Comparison of ENCODE assay signal across 9 mouse cellular contexts in genomic region chr7:66061057-66061456, GRCm38 (mm10). TPM values are rescaled to one million over a fixed set of nuclear protein-coding genes. Genes with fewer than 3 reads are reported as not detected.
DNase-seq lines count a peak whose midpoint lies in the region; ATAC-seq and TF ChIP-seq lines count a peak whose summit lies in the region.
"Had no signal": no experiment of that assay in that cellular context is flagged by ENCODE, and none has a peak within 500 bp of the region (broad histone marks: within the 10 kb centered on the region; RNA-seq: fewer than 3 reads in every experiment).

No protein-coding gene starts in this region.

- WGBS in heart, postnatal 0 days, result 2% methylated on average over 14 of the region's 14 CpGs
- WGBS in forebrain, postnatal 0 days, result 1% methylated on average over 14 of the region's 14 CpGs
- 2% methylated on average over 14 of the region's 14 CpGs for WGBS in midbrain, embryonic 11.5 days

- H3K4me1 ChIP-seq in heart, postnatal 0 days (ENCODE audit: control insufficient read depth, insufficient read depth), result peaks cover 11% of the 10 kb centered on the region
- H3K4me1 ChIP-seq in MEL (ENCODE audit: control insufficient read depth in 1 of 2, insufficient read depth in 2 of 2, low read length in 2 of 2), result peaks cover 0 to 14% of the 10 kb centered on the region in 2 experiments; a peak in 2 of 4 replicates
- 0 out of 2 replicates have a peak, but pooled peaks cover 7% of the 10 kb centered on the region for H3K4me1 ChIP-seq in forebrain, postnatal 0 days (ENCODE audit: insufficient read depth)
- H3K4me1 ChIP-seq in midbrain, embryonic 11.5 days (ENCODE audit: control insufficient read depth, insufficient read depth, low read length), result peaks cover 15% of the 10 kb centered on the region

- peak overlapping the region; percentile 70 for H3K4me2 ChIP-seq in heart, postnatal 0 days (ENCODE audit: low read depth, low read length)
- H3K4me2 ChIP-seq in forebrain, postnatal 0 days (ENCODE audit: low read depth), result peak overlapping the region; percentile 72
- peak overlapping the region; percentile 86 for H3K4me2 ChIP-seq in midbrain, embryonic 11.5 days

- H3K9me3 ChIP-seq in heart, postnatal 0 days (replicated peaks; ENCODE audit: control insufficient read depth, low read length), result no peaks in the 10 kb centered on the region
- no peaks in the 10 kb centered on the region for H3K9me3 ChIP-seq in MEL (replicated peaks; ENCODE audit: insufficient read depth, low read length)
- H3K9me3 ChIP-seq in forebrain, postnatal 0 days (ENCODE audit: low read length), result no peaks in the 10 kb centered on the region
- no peaks in the 10 kb centered on the region for H3K9me3 ChIP-seq in midbrain, embryonic 11.5 days (ENCODE audit: control insufficient read depth, low read length)

- no peak for DNase-seq in heart, postnatal 0 days (ENCODE audit: low spot score)
- DNase-seq in heart, postnatal 4 days, result no peak
- peak; percentile 57 for DNase-seq in MEL (ENCODE audit: low read depth, low spot score)
- no peak for DNase-seq in forebrain, postnatal 0 days
- DNase-seq in midbrain, embryonic 11.5 days (ENCODE audit: low spot score, missing footprints), result peak; percentile 85
- DNase-seq in ovary, postnatal 10 days (ENCODE audit: low spot score), result no peak
- no peak for DNase-seq in left cerebral cortex, postnatal 10 days (ENCODE audit: extremely low spot score in 1 of 2, low spot score in 2 of 2)

- no peak for ATAC-seq in heart, postnatal 0 days (ENCODE audit: insufficient read depth, low read depth)
- ATAC-seq in forebrain, postnatal 0 days, result no peak
- ATAC-seq in midbrain, embryonic 11.5 days (ENCODE audit: low FRiP score), result no peak
- ATAC-seq in inflammation-experienced regulatory T-cells, adult 6 months, result no peak

- peaks cover 35% of the 10 kb centered on the region for H3K36me3 ChIP-seq in heart, postnatal 0 days (replicated peaks; ENCODE audit: control insufficient read depth, insufficient read depth, low read length)
- peaks cover 19 to 24% of the 10 kb centered on the region in 2 experiments for H3K36me3 ChIP-seq in MEL (ENCODE audit: control insufficient read depth in 1 of 2, insufficient read depth in 2 of 2, low read length in 2 of 2)
- peaks cover 24% of the 10 kb centered on the region for H3K36me3 ChIP-seq in forebrain, postnatal 0 days (ENCODE audit: insufficient read depth)
- peaks cover 4% of the 10 kb centered on the region; the same call in 1 of the 2 replicates for H3K36me3 ChIP-seq in midbrain, embryonic 11.5 days (ENCODE audit: control insufficient read depth, insufficient read depth, low read length)

- no peak for TF ChIP-seq CTCF in heart, postnatal 0 days (IDR thresholded peaks at IDR 0.05; ENCODE audit: low read depth)
- no peak for TF ChIP-seq CTCF in MEL (IDR thresholded peaks at IDR 0.05 in 2 of 3, conservative IDR thresholded peaks at IDR 0.05 in 1 of 3; ENCODE audit: control insufficient read depth in 1 of 3, insufficient read depth in 1 of 3, low read depth in 2 of 3, low read length in 3 of 3, poor library complexity in 1 of 3, severe bottlenecking in 1 of 3)
- no peak for TF ChIP-seq CTCF in forebrain, postnatal 0 days (IDR thresholded peaks at IDR 0.05; ENCODE audit: low read depth)

- no peak overlapping the region for H3K27ac ChIP-seq in heart, postnatal 0 days (ENCODE audit: low read depth)
- H3K27ac ChIP-seq in MEL (ENCODE audit: control insufficient read depth, low read depth, low read length), result peak overlapping the region; percentile 48
- no peak overlapping the region for H3K27ac ChIP-seq in forebrain, postnatal 0 days (ENCODE audit: low read depth, low read length)
- H3K27ac ChIP-seq in midbrain, embryonic 11.5 days (ENCODE audit: low read depth, low read length), result no peak overlapping the region

- H3K4me3 ChIP-seq in heart, postnatal 0 days (ENCODE audit: low read depth, low read length), result peak overlapping the region; percentile 85
- H3K4me3 ChIP-seq in MEL (ENCODE audit: control insufficient read depth in 1 of 2, insufficient read depth in 1 of 2, low read depth in 2 of 2, low read length in 2 of 2), result peak overlapping the region; percentile 82 to 90
- peak overlapping the region; percentile 97 for H3K4me3 ChIP-seq in forebrain, postnatal 0 days (ENCODE audit: low read depth, low read length)
- peak overlapping the region; percentile 94 for H3K4me3 ChIP-seq in midbrain, embryonic 11.5 days (ENCODE audit: low read depth, low read length)

- no peaks in the 10 kb centered on the region for H3K27me3 ChIP-seq in heart, postnatal 0 days (ENCODE audit: control insufficient read depth, insufficient read depth, low read length)
- no peaks in the 10 kb centered on the region for H3K27me3 ChIP-seq in MEL (ENCODE audit: control insufficient read depth in 1 of 2, insufficient read depth in 2 of 2, low read length in 2 of 2)
- H3K27me3 ChIP-seq in forebrain, postnatal 0 days (ENCODE audit: insufficient read depth, low read length), result no peaks in the 10 kb centered on the region
- no peaks in the 10 kb centered on the region for H3K27me3 ChIP-seq in midbrain, embryonic 11.5 days (ENCODE audit: control insufficient read depth, insufficient read depth, low read length)

- TF ChIP-seq EP300 in heart, postnatal 0 days (IDR thresholded peaks at IDR 0.05; ENCODE audit: low read depth), result no peak
- TF ChIP-seq EP300 in MEL (IDR thresholded peaks at IDR 0.05; ENCODE audit: low read depth in 1 of 2, low read length in 2 of 2), result no peak

- intact Hi-C loops in left cerebral cortex, postnatal 10 days (cut with DNase I), result loop anchor here (5.0 to 10.0 kb wide), 2 partner anchors 369 to 756 kb away; partner anchors contain the start of gene Tm2d3

- no peak for TF ChIP-seq RAD21 in MEL (IDR thresholded peaks at IDR 0.05; ENCODE audit: low read depth, low read length)

- peaks cover 40% of the 10 kb centered on the region for H3K79me2 ChIP-seq in MEL (ENCODE audit: control insufficient read depth, insufficient read depth, low read length, poor library complexity)

- peak overlapping the region; percentile 82 for H3K9ac ChIP-seq in heart, postnatal 0 days (replicated peaks; ENCODE audit: low read depth, low read length)
- H3K9ac ChIP-seq in MEL (ENCODE audit: control insufficient read depth, low read depth, low read length, poor library complexity, severe bottlenecking), result peak overlapping the region; percentile 92
- peak overlapping the region; percentile 85 for H3K9ac ChIP-seq in forebrain, postnatal 0 days
- H3K9ac ChIP-seq in midbrain, embryonic 11.5 days (ENCODE audit: low read length), result peak overlapping the region; percentile 93

- no peak for TF ChIP-seq POLR2A in MEL (IDR thresholded peaks at IDR 0.05; ENCODE audit: control insufficient read depth in 1 of 2, insufficient read depth in 1 of 2, low read depth in 1 of 2, low read length in 2 of 2, poor library complexity in 1 of 2)

RNA-seq across cellular contexts. Expression of gene Snrpa1, which starts 2.3 kb away (rescaled TPM):
- 18.0 and 30.8 TPM in 2 replicates for total RNA-seq in heart, postnatal 0 days (2014; rRNA removed; ENCODE audit: low replicate concordance)
- 58.9 and 62.1 TPM in 2 replicates for polyA plus RNA-seq in heart, postnatal 0 days (2015; fragmentation: Nextera tagmentation; extraction: Ambion mirVana)
- total RNA-seq in heart, postnatal 4 days (2021), result 10 to 100 TPM; 40.1 to 42.7 TPM
- 188 and 227 TPM in 2 replicates for total RNA-seq in MEL (2012; rRNA removed)
- 100 to 1,000 TPM; 260 to 318 TPM for polyA plus RNA-seq in MEL (2012; ENCODE audit: insufficient read depth in 1 of 2, insufficient read length in 2 of 2, low read depth in 1 of 2, low replicate concordance in 2 of 2, missing spikeins in 1 of 2)
- total RNA-seq in forebrain, postnatal 0 days (2014; rRNA removed), result 45.6 and 55.8 TPM in 2 replicates
- 135 TPM in 2 replicates for polyA plus RNA-seq in forebrain, postnatal 0 days (2015; fragmentation: Nextera tagmentation; extraction: Ambion mirVana)
- 230 and 247 TPM in 2 replicates for polyA plus RNA-seq in midbrain, embryonic 11.5 days (2014; fragmentation: Nextera tagmentation; extraction: Ambion mirVana)
- polyA plus RNA-seq in inflammation-experienced regulatory T-cells, adult 6 months (2017; shearing (Covaris generic)), result 100 to 1,000 TPM; 128 to 166 (median 136) TPM
- total RNA-seq in left cerebral cortex, postnatal 10 days (2021), result 10 to 100 TPM; 38.7 to 42.6 TPM

RNA-seq across cellular contexts. Expression of gene Gm45213, which starts 17.7 kb away (rescaled TPM):
- not detected in 2 replicates for total RNA-seq in heart, postnatal 0 days (2014; rRNA removed; ENCODE audit: low replicate concordance)
- polyA plus RNA-seq in heart, postnatal 0 days (2015; fragmentation: Nextera tagmentation; extraction: Ambion mirVana), result not detected in 2 replicates
- total RNA-seq in heart, postnatal 4 days (2021), result not detected
- total RNA-seq in MEL (2012; rRNA removed), result not detected in 2 replicates
- polyA plus RNA-seq in MEL (2012; ENCODE audit: insufficient read depth in 1 of 2, insufficient read length in 2 of 2, low read depth in 1 of 2, low replicate concordance in 2 of 2, missing spikeins in 1 of 2), result not detected
- total RNA-seq in forebrain, postnatal 0 days (2014; rRNA removed), result not detected in 2 replicates
- not detected in 2 replicates for polyA plus RNA-seq in forebrain, postnatal 0 days (2015; fragmentation: Nextera tagmentation; extraction: Ambion mirVana)
- not detected in 2 replicates for polyA plus RNA-seq in midbrain, embryonic 11.5 days (2014; fragmentation: Nextera tagmentation; extraction: Ambion mirVana)
- polyA plus RNA-seq in inflammation-experienced regulatory T-cells, adult 6 months (2017; shearing (Covaris generic)), result not detected
- total RNA-seq in left cerebral cortex, postnatal 10 days (2021), result not detected
- total RNA-seq: neutrophil, adult 5-6 weeks had no signal

RNA-seq across cellular contexts. Expression of gene Selenos, which starts 18.4 kb away (rescaled TPM):
- total RNA-seq in heart, postnatal 0 days (2014; rRNA removed; ENCODE audit: low replicate concordance), result 30.7 and 41.3 TPM in 2 replicates
- 66.3 and 70.5 TPM in 2 replicates for polyA plus RNA-seq in heart, postnatal 0 days (2015; fragmentation: Nextera tagmentation; extraction: Ambion mirVana)
- 10 to 100 TPM; 33.9 to 36.5 TPM for total RNA-seq in heart, postnatal 4 days (2021)
- total RNA-seq in MEL (2012; rRNA removed), result 91.8 and 103 TPM in 2 replicates
- 10 to 100 TPM in 1 of 2 experiments, not detected in 1; 79.9 TPM for polyA plus RNA-seq in MEL (2012; ENCODE audit: insufficient read depth in 1 of 2, insufficient read length in 2 of 2, low read depth in 1 of 2, low replicate concordance in 2 of 2, missing spikeins in 1 of 2)
- total RNA-seq in forebrain, postnatal 0 days (2014; rRNA removed), result 49.7 and 52.2 TPM in 2 replicates
- 110 and 117 TPM in 2 replicates for polyA plus RNA-seq in forebrain, postnatal 0 days (2015; fragmentation: Nextera tagmentation; extraction: Ambion mirVana)
- 85.7 and 85.9 TPM in 2 replicates for polyA plus RNA-seq in midbrain, embryonic 11.5 days (2014; fragmentation: Nextera tagmentation; extraction: Ambion mirVana)
- 100 to 1,000 TPM; 180 to 191 (median 182) TPM for polyA plus RNA-seq in inflammation-experienced regulatory T-cells, adult 6 months (2017; shearing (Covaris generic))
- total RNA-seq in left cerebral cortex, postnatal 10 days (2021), result 10 to 100 TPM; 50.4 to 50.9 TPM

RNA-seq across cellular contexts. Expression of gene Chsy1, which starts 48.3 kb away (rescaled TPM):
- total RNA-seq in heart, postnatal 0 days (2014; rRNA removed; ENCODE audit: low replicate concordance), result 37.8 and 43.4 TPM in 2 replicates
- 8.9 and 9.6 TPM in 2 replicates for polyA plus RNA-seq in heart, postnatal 0 days (2015; fragmentation: Nextera tagmentation; extraction: Ambion mirVana)
- 10 to 100 TPM; 51.4 to 52.3 TPM for total RNA-seq in heart, postnatal 4 days (2021)
- 10.2 and 10.3 TPM in 2 replicates for total RNA-seq in MEL (2012; rRNA removed)
- 1 to 10 TPM in 1 of 2 experiments, not detected in 1; 8.5 TPM for polyA plus RNA-seq in MEL (2012; ENCODE audit: insufficient read depth in 1 of 2, insufficient read length in 2 of 2, low read depth in 1 of 2, low replicate concordance in 2 of 2, missing spikeins in 1 of 2)
- total RNA-seq in forebrain, postnatal 0 days (2014; rRNA removed), result 39.8 and 49.9 TPM in 2 replicates
- polyA plus RNA-seq in forebrain, postnatal 0 days (2015; fragmentation: Nextera tagmentation; extraction: Ambion mirVana), result 8.7 TPM in 2 replicates
- polyA plus RNA-seq in midbrain, embryonic 11.5 days (2014; fragmentation: Nextera tagmentation; extraction: Ambion mirVana), result 18.4 and 20.4 TPM in 2 replicates
- 10 to 100 TPM in 2 of 3 experiments, 1 to 10 TPM in 1; 8.9 to 54.6 (median 10.3) TPM for polyA plus RNA-seq in inflammation-experienced regulatory T-cells, adult 6 months (2017; shearing (Covaris generic))
- 10 to 100 TPM; 21.3 to 21.6 TPM for total RNA-seq in left cerebral cortex, postnatal 10 days (2021)

Comparison
In these comparisons a context has a peak if more than half of its experiments do, and no peak if none do; other contexts are left out.
1. DNase-seq: peak in MEL (single experiment) and midbrain, embryonic 11.5 days (single experiment); none in heart, postnatal 0 days (single experiment), heart, postnatal 4 days (single experiment), forebrain, postnatal 0 days (single experiment), ovary, postnatal 10 days (single experiment) and left cerebral cortex, postnatal 10 days (0 of 2).
2. Peak in every context shown above with its lines, with median percentiles within 50 percentile points of each other: H3K4me2 ChIP-seq, H3K4me3 ChIP-seq and H3K9ac ChIP-seq.